Mouse (Mus musculus): ENCODE results near the gene Tspan17. TPM values are rescaled to one million over a fixed set of nuclear protein-coding genes. Genes with fewer than 3 reads are reported as not detected.

Gene Tspan17
- polyA plus RNA-seq, 1 experiment from 2014 or later: 9.5 TPM

DNA sequence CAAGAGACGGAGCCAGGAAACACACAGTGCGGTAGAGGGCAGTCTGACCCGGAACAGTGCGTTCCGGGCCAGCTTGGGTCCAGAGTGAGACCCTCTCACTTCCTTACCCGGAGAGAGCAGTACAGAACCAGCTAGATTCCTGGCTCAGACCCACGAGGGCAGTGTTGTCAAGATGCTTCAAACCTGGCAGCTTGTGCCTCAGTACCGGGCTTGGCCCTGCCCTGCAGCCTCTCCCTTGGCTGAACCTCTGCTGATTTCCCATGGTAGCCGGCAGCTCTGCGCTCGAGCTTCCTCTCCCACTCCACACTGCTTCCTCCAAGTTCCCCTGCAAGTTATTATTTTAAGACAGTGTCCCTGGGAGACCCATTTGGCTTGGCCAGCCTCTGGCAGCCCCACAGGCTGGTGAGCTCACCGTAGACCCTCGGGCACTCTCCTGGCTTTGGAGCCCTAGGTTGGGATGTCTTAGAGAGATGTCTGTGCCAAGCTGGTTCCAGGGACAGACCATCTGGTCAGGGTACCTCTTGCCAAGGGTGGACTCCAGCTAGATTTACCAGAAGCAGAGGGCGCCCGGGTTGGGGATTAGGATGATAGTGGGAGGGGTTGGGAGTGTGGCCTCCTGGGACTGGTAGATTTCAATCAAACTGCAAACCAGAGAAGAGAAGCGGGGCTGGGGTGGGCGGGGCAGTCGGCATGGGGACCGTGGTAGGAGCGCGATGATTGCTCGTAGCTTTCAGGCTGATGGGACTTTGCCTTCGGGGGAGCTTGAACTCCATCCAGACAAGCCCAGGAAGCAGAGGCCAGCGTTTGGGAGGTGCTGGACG lies 35.1 kb downstream of the Tspan17 start:
- H3K4me3 ChIP-seq: peak overlapping the region; percentile 42

DNA sequence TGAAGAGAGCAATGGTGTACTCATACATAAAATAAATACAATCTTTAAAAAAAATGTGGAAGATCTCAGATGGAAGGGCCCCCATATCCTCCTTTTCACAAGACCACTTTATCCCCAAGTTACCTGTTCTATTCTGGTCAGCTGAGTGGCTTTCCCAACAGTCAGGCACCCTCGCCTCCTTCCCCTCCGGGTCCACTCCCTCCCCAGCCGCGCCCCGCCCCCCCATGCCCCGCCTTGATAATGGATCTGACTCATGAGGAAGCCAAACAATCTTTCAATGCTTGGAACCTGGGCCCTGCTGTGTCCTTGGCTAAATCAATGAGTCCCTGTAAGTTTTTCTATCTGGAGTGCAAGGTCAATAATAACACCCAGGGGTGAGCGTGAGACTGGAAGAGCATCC lies 38.8 kb downstream of the Tspan17 start:
- H3K9me3 ChIP-seq: no peaks in the 10 kb centered on the region
- H3K27ac ChIP-seq: no peak overlapping the region
- WGBS: 58% methylated on average over 7 of the region's 7 CpGs
- H3K27me3 ChIP-seq (ENCODE audit: poor library complexity, severe bottlenecking): peaks cover 21% of the 10 kb centered on the region
- H3K36me3 ChIP-seq (replicated peaks): no peaks in the 10 kb centered on the region
- DNase-seq (ENCODE audit: extremely low spot score, low spot score): no peak
- H3K4me3 ChIP-seq: no peak overlapping the region
- H3K4me1 ChIP-seq: peaks cover 25% of the 10 kb centered on the region

More for the DNA sequence above, 35.1 kb downstream of the Tspan17 start:
- DNase-seq (ENCODE audit: extremely low spot score, low spot score): peak; percentile 31
- Histone ChIP-seq H3K36me3 (replicated peaks) (no peaks in the 10 kb centered on the region), H3K27ac (peak overlapping the region; percentile 7; the same call in 1 of the 2 replicates), H3K9me3 (no peaks in the 10 kb centered on the region), H3K4me1 (peaks cover 20% of the 10 kb centered on the region), H3K27me3 (ENCODE audit: poor library complexity, severe bottlenecking) (peaks cover 35% of the 10 kb centered on the region)
- WGBS: 22% methylated on average over 25 of the region's 25 CpGs

DNA sequence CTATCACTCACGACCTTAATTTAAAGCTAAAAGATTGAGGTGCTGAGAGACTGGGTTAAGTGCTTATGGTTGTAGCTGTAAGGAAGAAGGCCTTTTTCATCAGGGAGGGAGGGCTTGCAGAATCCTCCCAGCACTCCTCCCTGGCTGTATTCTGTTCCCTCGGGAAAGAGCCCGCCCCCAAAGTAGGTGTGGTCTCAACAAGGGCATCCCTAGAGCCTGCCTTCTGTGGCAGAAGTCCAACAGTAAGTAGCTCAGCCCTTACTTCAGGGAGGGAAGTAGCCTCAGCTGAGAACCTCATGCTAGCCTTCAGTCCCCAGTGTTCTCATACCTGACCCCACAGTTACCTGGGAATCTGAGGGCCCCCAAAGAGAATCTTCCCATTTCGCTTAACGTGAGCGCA lies 39.3 kb downstream of the Tspan17 start:
- Histone ChIP-seq H3K4me1 (peaks cover 25% of the 10 kb centered on the region), H3K36me3 (replicated peaks) (no peaks in the 10 kb centered on the region), H3K9me3 (no peaks in the 10 kb centered on the region), H3K4me3 (no peak overlapping the region), H3K27ac (no peak overlapping the region), H3K27me3 (ENCODE audit: poor library complexity, severe bottlenecking) (peaks cover 16% of the 10 kb centered on the region)
- WGBS: 67% methylated on average over 6 of the region's 6 CpGs
- no peak for DNase-seq (ENCODE audit: extremely low spot score, low spot score)

DNA sequence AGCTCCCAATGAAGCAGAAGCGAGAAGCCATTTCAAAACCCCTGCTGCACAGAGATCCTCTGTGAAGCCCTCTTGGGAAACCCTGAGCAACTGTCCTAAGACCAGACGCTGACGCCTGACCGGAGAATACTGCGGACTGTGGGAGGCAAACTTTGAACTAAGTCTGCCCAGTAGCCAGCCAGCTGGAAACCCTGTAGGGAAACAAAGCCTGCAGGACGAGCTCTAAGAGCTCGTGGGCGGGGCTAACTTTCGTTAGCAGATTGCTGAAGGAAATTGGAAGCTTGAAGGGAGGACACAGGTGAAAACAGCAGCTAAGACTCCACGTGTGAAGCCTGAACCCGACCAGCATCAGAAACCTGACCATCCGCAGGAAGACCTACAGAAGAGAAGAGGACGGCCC lies 40.3 kb downstream of the Tspan17 start:
- no peak overlapping the region for H3K27ac ChIP-seq
- H3K9me3 ChIP-seq: no peaks in the 10 kb centered on the region
- H3K27me3 ChIP-seq (ENCODE audit: poor library complexity, severe bottlenecking): peaks cover 7% of the 10 kb centered on the region
- H3K36me3 ChIP-seq (replicated peaks): no peaks in the 10 kb centered on the region
- peaks cover 18% of the 10 kb centered on the region for H3K4me1 ChIP-seq
- DNase-seq (ENCODE audit: extremely low spot score, low spot score): no peak
- H3K4me3 ChIP-seq: peak overlapping the region; percentile 25
- whole genome bisulfite sequencing: 4% methylated on average over 13 of the region's 13 CpGs

DNA sequence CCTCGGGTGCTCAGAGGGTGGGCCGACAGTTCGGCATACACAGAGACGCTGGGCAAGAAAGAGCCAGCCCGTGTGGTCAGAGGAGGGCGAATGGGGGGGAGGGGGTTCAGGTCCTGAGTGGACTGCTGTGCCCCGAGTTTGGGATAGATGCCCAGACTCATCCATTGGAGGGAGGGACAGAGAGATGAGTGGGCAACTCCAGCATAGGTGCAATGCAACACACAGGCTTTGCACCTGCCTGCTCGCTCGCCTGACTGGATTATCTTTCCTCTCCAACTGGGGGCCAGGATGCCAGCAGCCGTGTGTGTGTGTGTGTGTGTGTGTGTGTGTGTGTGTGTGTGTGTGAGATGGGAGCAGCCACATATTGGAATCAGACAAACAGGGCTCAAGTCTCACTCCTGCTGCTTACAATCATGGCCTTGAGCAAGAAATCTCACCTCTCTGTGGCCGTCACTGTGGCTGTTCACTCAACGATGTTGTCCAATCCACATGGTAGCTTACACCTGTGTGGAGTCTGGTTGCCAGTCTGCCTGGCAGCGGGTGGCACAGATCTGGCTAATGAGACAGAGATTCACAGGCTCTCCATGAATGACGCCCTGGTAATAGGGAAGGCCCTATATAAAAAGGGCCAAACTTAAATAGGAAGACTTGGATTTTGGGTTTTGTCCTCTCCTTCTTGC lies 47.3 kb downstream of the Tspan17 start:
- 86% methylated on average over 14 of the region's 14 CpGs for WGBS
- Histone ChIP-seq H3K4me1 (peaks cover 13% of the 10 kb centered on the region), H3K36me3 (replicated peaks) (no peaks in the 10 kb centered on the region), H3K27me3 (ENCODE audit: poor library complexity, severe bottlenecking) (peaks cover 11% of the 10 kb centered on the region), H3K4me3 (no peak overlapping the region), H3K27ac (no peak overlapping the region), H3K9me3 (no peaks in the 10 kb centered on the region)
- no peak for DNase-seq (ENCODE audit: extremely low spot score, low spot score)

DNA sequence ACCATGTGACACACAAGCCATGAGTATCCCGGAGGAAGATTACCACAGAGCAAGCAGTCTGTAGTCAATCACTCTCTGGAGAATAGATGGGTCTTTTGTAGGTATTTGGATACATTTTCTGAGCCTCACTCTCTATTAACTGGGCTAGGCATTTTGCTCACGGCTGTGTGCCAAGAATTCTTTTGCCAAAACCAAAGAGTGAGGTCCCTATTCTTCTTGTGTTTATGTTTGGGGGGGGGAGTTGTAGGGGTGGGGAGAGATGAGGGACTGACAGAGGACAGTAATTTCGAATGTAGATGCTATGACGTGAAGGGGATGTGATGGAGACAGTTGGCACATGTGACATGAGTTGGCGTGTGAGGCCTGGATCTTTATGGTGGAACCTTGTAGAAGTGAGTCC lies 47.9 kb downstream of the Tspan17 start:
- Histone ChIP-seq H3K9me3 (peaks cover 4% of the 10 kb centered on the region; the same call in 1 of the 2 replicates), H3K4me1 (peaks cover 13% of the 10 kb centered on the region), H3K4me3 (no peak overlapping the region), H3K27me3 (ENCODE audit: poor library complexity, severe bottlenecking) (peaks cover 11% of the 10 kb centered on the region), H3K36me3 (replicated peaks) (no peaks in the 10 kb centered on the region), H3K27ac (no peak overlapping the region; the same call in 1 of the 2 replicates)
- no peak for DNase-seq (ENCODE audit: extremely low spot score, low spot score)
- WGBS: 86% methylated on average over 5 of the region's 5 CpGs

DNA sequence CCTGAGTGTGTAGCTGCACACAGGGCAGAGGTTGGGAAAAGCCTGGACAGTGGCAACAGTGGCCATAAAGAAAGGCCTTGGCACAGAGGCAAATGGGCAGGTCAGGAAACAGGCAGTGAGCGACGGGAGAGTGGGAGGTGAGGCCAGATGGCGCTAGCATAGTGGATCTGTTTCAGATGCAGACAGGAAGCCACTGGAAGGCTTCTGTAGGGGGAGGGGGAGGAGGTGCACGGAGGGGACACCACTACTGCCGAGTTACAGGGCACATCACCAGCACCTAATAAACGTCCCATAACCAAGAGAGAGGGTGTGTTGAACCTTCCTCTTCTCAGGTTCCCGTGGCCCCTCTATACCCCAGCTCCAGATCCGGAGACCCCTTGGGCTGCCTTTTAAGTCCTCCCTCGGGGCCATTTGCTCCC lies 48.3 kb downstream of the Tspan17 start:
- H3K27me3 ChIP-seq (ENCODE audit: poor library complexity, severe bottlenecking): peaks cover 11% of the 10 kb centered on the region
- 34% methylated on average over 9 of the region's 9 CpGs for WGBS
- H3K36me3 ChIP-seq (replicated peaks): no peaks in the 10 kb centered on the region
- peak overlapping the region; percentile 67; the same call in 1 of the 2 replicates for H3K27ac ChIP-seq
- H3K4me3 ChIP-seq: no peak overlapping the region
- H3K9me3 ChIP-seq: peaks cover 8% of the 10 kb centered on the region; the same call in 1 of the 2 replicates
- peaks cover 13% of the 10 kb centered on the region for H3K4me1 ChIP-seq
- no peak for DNase-seq (ENCODE audit: extremely low spot score, low spot score)

DNA sequence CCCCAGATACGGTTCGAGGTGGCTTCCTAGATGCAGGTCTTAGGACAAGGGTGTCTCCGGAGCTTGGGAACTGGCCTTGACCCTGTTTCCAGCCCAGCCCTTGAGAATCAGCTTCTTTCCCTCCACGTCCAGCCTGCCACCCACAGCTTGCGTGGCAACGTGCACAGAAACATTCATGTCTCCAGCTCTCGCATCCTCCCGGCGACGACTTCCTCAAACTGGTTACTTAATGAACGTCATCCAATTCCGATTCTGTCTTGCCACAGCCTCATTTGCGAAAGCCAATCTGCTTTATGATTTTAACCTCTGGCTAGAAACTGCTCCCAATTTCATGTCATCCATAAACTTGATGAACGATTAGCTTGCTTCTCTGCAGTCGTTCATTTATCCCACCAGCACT lies 49.4 kb downstream of the Tspan17 start:
- DNase-seq (ENCODE audit: extremely low spot score, low spot score): no peak

DNA sequence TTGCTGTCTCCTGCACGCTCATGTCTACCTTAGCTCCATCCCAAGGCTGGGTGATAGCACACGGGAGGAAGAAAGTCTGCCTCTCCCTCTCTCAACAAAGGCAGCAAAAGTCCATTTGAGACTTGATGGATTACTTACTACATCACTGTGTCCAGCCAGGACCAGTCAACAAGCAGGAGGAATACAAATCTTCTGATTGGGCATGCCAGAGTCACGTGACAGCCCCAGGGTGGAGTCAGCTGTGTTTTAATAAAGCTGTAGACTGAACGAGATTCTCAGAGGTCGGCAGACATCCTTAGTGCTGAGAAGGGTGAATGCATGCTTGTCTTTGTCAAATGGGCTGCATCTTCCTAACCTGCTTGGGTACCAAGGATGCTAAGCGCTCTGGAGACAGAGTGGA lies 50.0 kb downstream of the Tspan17 start:
- no peak for DNase-seq (ENCODE audit: extremely low spot score, low spot score)
- H3K27me3 ChIP-seq (ENCODE audit: poor library complexity, severe bottlenecking): peaks cover 11% of the 10 kb centered on the region
- H3K27ac ChIP-seq: no peak overlapping the region
- WGBS: 82% methylated on average over 6 of the region's 6 CpGs
- H3K9me3 ChIP-seq: peaks cover 8% of the 10 kb centered on the region; the same call in 1 of the 2 replicates
- peaks cover 13% of the 10 kb centered on the region for H3K4me1 ChIP-seq
- no peak overlapping the region for H3K4me3 ChIP-seq
- H3K36me3 ChIP-seq (replicated peaks): no peaks in the 10 kb centered on the region

More for the DNA sequence above, 49.4 kb downstream of the Tspan17 start:
- Histone ChIP-seq H3K27me3 (ENCODE audit: poor library complexity, severe bottlenecking) (peaks cover 11% of the 10 kb centered on the region), H3K36me3 (replicated peaks) (no peaks in the 10 kb centered on the region), H3K4me1 (peaks cover 13% of the 10 kb centered on the region), H3K27ac (no peak overlapping the region), H3K9me3 (peaks cover 8% of the 10 kb centered on the region; the same call in 1 of the 2 replicates), H3K4me3 (no peak overlapping the region)
- 89% methylated on average over 15 of the region's 15 CpGs for WGBS

DNA sequence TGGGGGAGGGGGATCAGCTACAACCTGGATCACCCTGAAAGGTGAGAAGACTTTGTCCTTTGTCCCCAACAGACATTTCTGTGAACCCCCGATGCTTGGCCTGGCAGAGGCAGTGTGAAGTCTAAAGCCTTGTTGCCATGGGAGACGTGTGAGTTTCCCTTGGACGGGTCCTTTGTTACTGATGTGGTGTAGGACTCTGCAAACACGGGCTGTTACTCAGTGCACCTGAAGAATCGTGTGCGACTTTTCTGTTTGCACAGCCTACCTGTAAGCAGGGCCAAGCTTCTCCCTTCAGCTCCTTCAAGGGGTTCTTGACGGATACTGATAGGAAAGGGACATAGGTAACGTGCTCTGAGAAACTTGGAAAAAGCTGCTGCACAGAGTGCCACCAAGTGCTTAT lies 55.4 kb downstream of the Tspan17 start:
- H3K4me1 ChIP-seq: peaks cover 21% of the 10 kb centered on the region
- 45% methylated on average over 8 of the region's 8 CpGs for WGBS
- no peak overlapping the region for H3K27ac ChIP-seq
- no peaks in the 10 kb centered on the region for H3K27me3 ChIP-seq (ENCODE audit: poor library complexity, severe bottlenecking)
- no peak for DNase-seq (ENCODE audit: extremely low spot score, low spot score)
- no peak overlapping the region for H3K4me3 ChIP-seq
- H3K9me3 ChIP-seq: peaks cover 8% of the 10 kb centered on the region; the same call in 1 of the 2 replicates
- no peaks in the 10 kb centered on the region for H3K36me3 ChIP-seq (replicated peaks)
